Mouse (Mus musculus) mouse trophoblast stem cell (cell line): ENCODE data around the gene Speg.

Experiments used
- in situ Hi-C, 2 experiments: fragments of 300-500 bp; cut with MseI, MboI; formaldehyde crosslinking; loops; 2 replicates in 1 of 2; 3 replicates in 1 of 2; pipeline ENCODE4 v1.15.1; 2025

Speg gene

GRCm38 (mm10) chr1:75393139-75393538 is 18.0 kb downstream of the Speg start:
- in situ Hi-C loops, result no loop called here

- in situ Hi-C loops, result no loop called here
Observed at GRCm38 (mm10) chr1:75393846-75394245, 18.7 kb downstream of the Speg start.

- in situ Hi-C loops, result no loop called here
Observed at GRCm38 (mm10) chr1:75398761-75399402, 23.8 kb downstream of the Speg start.

- in situ Hi-C loops, result no loop called here
Observed at GRCm38 (mm10) chr1:75399755-75400492, 24.8 kb downstream of the Speg start.

GRCm38 (mm10) chr1:75400493-75401115 is 25.5 kb downstream of the Speg start:
- in situ Hi-C loops, result no loop called here

- in situ Hi-C loops, result no loop called here
Observed at GRCm38 (mm10) chr1:75405547-75405946, 30.4 kb downstream of the Speg start.

- in situ Hi-C loops, result no loop called here
Observed at GRCm38 (mm10) chr1:75406173-75406572, 31.1 kb downstream of the Speg start.

GRCm38 (mm10) chr1:75407056-75407455 is 32.0 kb downstream of the Speg start:
- in situ Hi-C loops, result no loop called here

- in situ Hi-C loops, result no loop called here
Observed at GRCm38 (mm10) chr1:75408210-75408609, 33.1 kb downstream of the Speg start.

GRCm38 (mm10) chr1:75409950-75410349 is 34.9 kb downstream of the Speg start:
- in situ Hi-C loops, result no loop called here

- in situ Hi-C loops, result no loop called here
Observed at GRCm38 (mm10) chr1:75412196-75412595, 37.1 kb downstream of the Speg start.

- in situ Hi-C loops, result no loop called here
Observed at GRCm38 (mm10) chr1:75413749-75414148, 38.7 kb downstream of the Speg start.

GRCm38 (mm10) chr1:75421794-75422193 is 46.7 kb downstream of the Speg start:
- in situ Hi-C loops, result no loop called here

GRCm38 (mm10) chr1:75422216-75422822 is 47.2 kb downstream of the Speg start:
- in situ Hi-C loops, result no loop called here

- in situ Hi-C loops, result no loop called here
Observed at GRCm38 (mm10) chr1:75422823-75423471, 47.9 kb downstream of the Speg start.

GRCm38 (mm10) chr1:75423780-75424390 is 48.8 kb downstream of the Speg start:
- in situ Hi-C loops, result no loop called here

- in situ Hi-C loops, result no loop called here
Observed at GRCm38 (mm10) chr1:75425796-75426471, 50.8 kb downstream of the Speg start.

GRCm38 (mm10) chr1:75435475-75436328 is 60.6 kb downstream of the Speg start, which contains the start of gene Gmppa:
Gene Gmppa, plus strand, starts transcription at chr1:75435930.
- in situ Hi-C loops, result no loop called here

GRCm38 (mm10) chr1:75438782-75439181 is 63.7 kb downstream of the Speg start:
- in situ Hi-C loops, result no loop called here

- in situ Hi-C loops, result no loop called here
Observed at GRCm38 (mm10) chr1:75440661-75441060, 65.6 kb downstream of the Speg start.
